Mouse (Mus musculus) brain, embryonic 18.5 days (tissue): ENCODE data around the gene Fbrsl1.

Experiments used
- DNase-seq: peaks from one replicate; pipeline ENCODE4 v3.0.0-alpha.2; 2012; ENCODE audit warnings: low read depth, low spot score

The Fbrsl1 gene

GRCm38 (mm10) chr5:110448436-110449134 is at the start of gene Fbrsl1:
TSS of gene Fbrsl1 (minus strand) at chr5:110448503.
- peak; percentile 79 for DNase-seq

GRCm38 (mm10) chr5:110498071-110498470 is 49.8 kb upstream of the Fbrsl1 start:
- no peak for DNase-seq

- no peak for DNase-seq
Measured at GRCm38 (mm10) chr5:110497556-110497955, 49.3 kb upstream of the Fbrsl1 start.

- no peak for DNase-seq
Measured at GRCm38 (mm10) chr5:110495051-110495450, 46.7 kb upstream of the Fbrsl1 start.

GRCm38 (mm10) chr5:110494396-110494795 is 46.1 kb upstream of the Fbrsl1 start:
- DNase-seq, result no peak

GRCm38 (mm10) chr5:110493785-110494184 is 45.5 kb upstream of the Fbrsl1 start:
- DNase-seq, result peak; percentile 34

- no peak for DNase-seq
Measured at GRCm38 (mm10) chr5:110489639-110490038, 41.3 kb upstream of the Fbrsl1 start.

- no peak for DNase-seq
Measured at GRCm38 (mm10) chr5:110487943-110488342, 39.6 kb upstream of the Fbrsl1 start.

- no peak for DNase-seq
Measured at GRCm38 (mm10) chr5:110486674-110487334, 38.5 kb upstream of the Fbrsl1 start.

- DNase-seq, result no peak
Measured at GRCm38 (mm10) chr5:110484711-110485110, 36.4 kb upstream of the Fbrsl1 start.

GRCm38 (mm10) chr5:110479228-110479627 is 30.9 kb upstream of the Fbrsl1 start:
- no peak for DNase-seq

GRCm38 (mm10) chr5:110474156-110474555 is 25.9 kb upstream of the Fbrsl1 start:
- DNase-seq, result no peak

GRCm38 (mm10) chr5:110472834-110473233 is 24.5 kb upstream of the Fbrsl1 start:
- DNase-seq, result no peak

GRCm38 (mm10) chr5:110471981-110472476 is 23.7 kb upstream of the Fbrsl1 start:
- DNase-seq, result no peak

GRCm38 (mm10) chr5:110471285-110471684 is 23.0 kb upstream of the Fbrsl1 start:
- no peak for DNase-seq

- no peak for DNase-seq
Measured at GRCm38 (mm10) chr5:110469227-110469925, 21.1 kb upstream of the Fbrsl1 start.

GRCm38 (mm10) chr5:110468296-110468695 is 20.0 kb upstream of the Fbrsl1 start:
- DNase-seq, result no peak

- no peak for DNase-seq
Measured at GRCm38 (mm10) chr5:110467725-110468124, 19.4 kb upstream of the Fbrsl1 start.

GRCm38 (mm10) chr5:110466531-110467424 is 18.5 kb upstream of the Fbrsl1 start:
- DNase-seq, result no peak

- DNase-seq, result no peak
Measured at GRCm38 (mm10) chr5:110462646-110463045, 14.3 kb upstream of the Fbrsl1 start.

GRCm38 (mm10) chr5:110458936-110459335 is 10.6 kb upstream of the Fbrsl1 start:
- no peak for DNase-seq
